Mouse (Mus musculus) liver, embryonic 14.5 days (tissue): ENCODE measurements around the gene Fam228b.

ENCODE experiments used
- CTCF ChIP-seq: IDR thresholded peaks from 2 replicates; pipeline ENCODE4 v1.5.1; 2016; ENCODE audit warnings: antibody characterized with exemption, low read depth, control low read depth
- EP300 ChIP-seq: IDR thresholded peaks from 2 replicates; pipeline ENCODE4 v1.6.1; 2016; ENCODE audit warnings: antibody characterized with exemption, low read depth

DNA sequence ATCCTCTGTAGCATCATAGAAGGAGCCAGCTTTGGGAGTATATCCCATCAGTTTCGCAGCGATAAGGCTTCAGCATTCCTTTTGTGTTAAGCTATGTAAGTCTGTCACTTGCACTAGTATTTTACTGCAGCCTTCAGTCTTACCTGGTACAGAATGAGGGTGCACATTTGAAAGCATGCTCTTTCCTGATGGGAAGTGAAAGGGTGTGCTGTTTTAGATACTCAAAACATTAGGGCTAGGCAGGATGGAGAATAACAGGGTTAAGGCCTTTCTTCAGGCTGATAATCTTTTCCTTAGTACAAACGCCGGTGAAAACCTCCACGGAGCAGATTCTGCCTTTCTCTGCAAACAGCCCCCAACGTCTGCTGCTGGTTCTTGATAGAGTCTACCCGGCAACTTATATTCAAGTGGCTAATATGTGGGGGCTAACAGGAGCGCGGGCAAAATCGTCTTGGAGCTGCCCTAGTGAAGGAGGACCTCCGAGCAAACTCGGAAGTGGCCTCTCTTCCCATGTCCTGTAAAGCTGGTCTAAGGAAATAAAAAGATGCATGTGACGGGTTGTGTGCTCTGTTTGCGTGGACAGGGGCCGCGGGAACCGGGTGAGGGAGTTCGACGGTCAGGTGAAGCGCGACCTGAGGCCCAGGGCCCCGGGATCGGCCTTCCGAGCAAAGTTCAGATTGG, 47.8 kb upstream of the Fam228b start:
- TF ChIP-seq CTCF (no peak), EP300 (no peak)
